Mouse (Mus musculus) forebrain, embryonic 16.5 days (tissue): ENCODE data around the gene Zranb3. TPM values are rescaled to one million over a fixed set of nuclear protein-coding genes. Genes with fewer than 3 reads are reported as not detected.
"Not testable (repeated sequence)": the region's sequence is repeated elsewhere in the genome, so short reads cannot be mapped to it uniquely, and the experiment has no call there.

Experiments used
- ATAC-seq: fragments of 200-750 bp; cut with Nextera tagmentation; 2 replicates; pipeline ENCODE4 v1.8.0; 2017; ENCODE audit warnings: mild to moderate bottlenecking, moderate library complexity
- H3K27ac ChIP-seq: fragments of 300-500 bp; sonication (generic); 2 replicates; pipeline ENCODE4 v1.5.1; 2014; ENCODE audit warnings: low read length, control low read depth
- H3K27me3 ChIP-seq: fragments of 300-500 bp; sonication (generic); replicated peaks from 2 replicates; pipeline ENCODE4 v1.6.1; 2014; ENCODE audit warnings: low read length; ENCODE audit not compliant: control insufficient read depth, insufficient read depth
- H3K36me3 ChIP-seq: fragments of 300-500 bp; sonication (generic); 2 replicates; pipeline ENCODE4 v1.6.1; 2014; ENCODE audit not compliant: control insufficient read depth, insufficient read depth
- H3K4me1 ChIP-seq: fragments of 300-500 bp; sonication (generic); replicated peaks from 2 replicates; pipeline ENCODE4 v1.6.1; 2014; ENCODE audit warnings: low read length; ENCODE audit not compliant: control insufficient read depth, insufficient read depth
- H3K4me2 ChIP-seq: fragments of 300-500 bp; sonication (generic); 2 replicates; pipeline ENCODE4 v1.6.1; 2014; ENCODE audit warnings: mild to moderate bottlenecking, low read length, control low read depth
- H3K4me3 ChIP-seq: fragments of 300-500 bp; sonication (generic); replicated peaks from 2 replicates; pipeline ENCODE4 v1.5.1; 2014; ENCODE audit warnings: mild to moderate bottlenecking, low read length, control low read depth
- H3K9ac ChIP-seq: fragments of 300-500 bp; sonication (generic); replicated peaks from 2 replicates; pipeline ENCODE4 v1.6.1; 2014; ENCODE audit warnings: low read depth, low read length, control low read depth
- H3K9me3 ChIP-seq: fragments of 300-500 bp; sonication (generic); 2 replicates; pipeline ENCODE4 v1.6.1; 2016; ENCODE audit warnings: low read length; ENCODE audit not compliant: control insufficient read depth
- WGBS: fragments of 180-500 bp; shearing (Covaris S2); extraction: QIAGEN DNeasy Blood & Tissue Kit; methylation state at CpG from one replicate; pipeline ENCODE4 v1.1.7; 2014; 5-methylcytosine and 5-hydroxymethylcytosine counted together
- polyA plus RNA-seq: library from polyadenylated mRNA; unstranded; fragments of >200 nt; fragmentation: Nextera tagmentation; extraction: Ambion mirVana; gene quantifications from 2 replicates; pipeline ENCODE4 v1.2.1, GENCODE M21; 2015

The Zranb3 gene
- polyA plus RNA-seq = 4.7 and 6.4 TPM in 2 replicates

DNA sequence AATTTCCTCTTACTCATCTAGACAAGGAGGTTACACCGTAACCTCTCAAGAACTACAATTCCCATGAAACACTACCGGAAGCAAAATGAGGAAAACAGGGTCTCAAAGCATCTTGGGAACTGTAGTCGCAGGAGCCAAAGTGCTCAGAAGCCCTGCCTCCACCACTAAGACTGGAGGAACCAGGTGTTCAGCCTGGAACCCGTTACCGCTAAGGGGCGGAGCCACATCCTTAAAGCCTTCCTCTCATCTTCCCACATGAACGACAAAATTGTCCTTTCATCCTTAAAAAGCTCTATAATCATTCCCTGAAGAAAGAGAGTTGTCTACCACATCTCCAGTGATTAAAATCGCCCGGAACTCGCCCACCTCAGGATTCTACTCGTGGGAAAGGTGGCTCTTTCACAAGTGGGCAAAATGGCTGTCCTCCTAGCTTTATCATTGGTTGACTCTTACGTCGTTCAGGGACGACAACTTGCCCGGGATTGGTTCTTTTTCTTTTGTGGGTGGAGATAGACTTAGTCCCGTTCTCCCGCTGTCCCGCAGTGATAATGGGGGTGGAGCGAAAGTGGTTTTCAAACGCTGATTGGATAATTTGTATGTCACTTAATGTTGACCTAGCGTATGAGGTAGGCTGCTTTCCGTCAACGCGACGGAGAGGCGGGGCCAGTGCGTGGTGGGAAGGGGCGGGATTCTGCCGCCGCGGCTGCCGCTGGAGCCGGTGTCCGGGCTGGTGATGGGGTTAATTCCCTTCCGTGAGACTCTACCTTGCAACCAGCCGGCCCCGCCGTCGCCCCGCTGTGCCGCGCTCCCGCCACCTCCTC is at the start of gene Zranb3, which contains the start of gene R3hdm1:
Zranb3 (minus strand) TSS at position 407 of the 821 bp plus-strand sequence.
R3hdm1 (plus strand) TSS at position 661 of the 821 bp plus-strand sequence.
- peak within 1 kb of the TSS; percentile 79 for H3K4me2 ChIP-seq
- under 1% methylated on average over 43 of the region's 43 CpGs for WGBS
- H3K27me3 ChIP-seq = no peaks in the 10 kb centered on the region

DNA sequence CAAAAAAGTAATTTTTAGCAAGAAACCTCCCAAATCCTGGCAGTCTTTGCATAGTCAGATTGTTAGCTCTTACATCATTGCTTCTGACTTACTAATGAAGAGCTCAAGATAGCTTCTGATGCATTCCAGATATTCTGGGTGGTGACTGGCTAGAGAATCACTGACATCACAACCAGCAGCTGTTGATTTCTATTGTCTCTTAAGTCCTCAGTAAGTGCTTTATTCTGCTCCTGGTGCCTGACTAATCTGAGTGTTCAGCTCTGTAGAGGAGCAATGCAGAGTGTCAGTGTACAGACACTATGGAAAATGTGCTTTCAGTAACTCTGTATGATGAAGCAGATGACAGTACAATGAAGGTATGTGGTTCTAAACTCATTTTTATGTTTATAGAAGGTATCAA is 38.9 kb upstream of the Zranb3 start:
- no peak overlapping the region for H3K4me2 ChIP-seq
- H3K4me1 ChIP-seq = 0 out of 2 replicates have a peak, but pooled peaks cover 2% of the 10 kb centered on the region
- no peak for ATAC-seq
- H3K27me3 ChIP-seq = no peaks in the 10 kb centered on the region
- H3K4me3 ChIP-seq = no peak overlapping the region
- H3K36me3 ChIP-seq = no peaks in the 10 kb centered on the region
- no peaks in the 10 kb centered on the region for H3K9me3 ChIP-seq
- H3K9ac ChIP-seq = no peak overlapping the region
- no peak overlapping the region for H3K27ac ChIP-seq

More for the DNA sequence above, at the start of gene Zranb3, which contains the start of gene R3hdm1:
- H3K9me3 ChIP-seq = no peaks in the 10 kb centered on the region
- peak within 1 kb of the TSS; percentile 96 for H3K27ac ChIP-seq
- H3K4me3 ChIP-seq = peak within 1 kb of the TSS; percentile 94
- peak within 1 kb of the TSS; percentile 94 for H3K9ac ChIP-seq
- H3K36me3 ChIP-seq = no peaks in the 10 kb centered on the region
- ATAC-seq = peak; percentile 95
- H3K4me1 ChIP-seq = peaks cover 12% of the 10 kb centered on the region

GRCm38 (mm10) chr1:128141039-128141438 is 38.2 kb upstream of the Zranb3 start:
- no peaks in the 10 kb centered on the region for H3K36me3 ChIP-seq
- H3K9ac ChIP-seq = no peak overlapping the region
- no peaks in the 10 kb centered on the region for H3K27me3 ChIP-seq
- no peak overlapping the region for H3K4me2 ChIP-seq
- no peak overlapping the region for H3K4me3 ChIP-seq
- 0 out of 2 replicates have a peak, but pooled peaks cover 2% of the 10 kb centered on the region for H3K4me1 ChIP-seq
- no peak overlapping the region for H3K27ac ChIP-seq
- ATAC-seq = peak; percentile 65
- no peaks in the 10 kb centered on the region for H3K9me3 ChIP-seq

DNA sequence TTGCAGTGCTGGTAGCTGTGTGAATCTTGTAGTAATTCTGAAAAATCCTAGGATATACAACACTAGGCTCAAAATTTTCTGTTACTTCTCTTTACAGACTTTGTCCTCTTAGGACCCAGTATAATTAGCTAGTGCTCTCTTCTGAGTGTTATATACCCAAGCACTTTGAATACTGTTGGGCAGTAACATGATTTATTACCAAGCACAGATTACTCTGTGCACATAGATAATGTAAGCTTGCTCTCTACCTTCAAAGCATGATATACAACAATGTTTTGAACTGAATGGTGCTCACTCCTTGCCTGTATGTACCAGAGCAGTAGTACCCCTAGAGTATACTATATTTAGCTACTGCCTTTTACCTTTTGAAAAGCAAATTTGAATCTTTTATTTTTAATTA is 33.4 kb upstream of the Zranb3 start:
- not testable (repeated sequence) for H3K36me3 ChIP-seq, H3K27me3 ChIP-seq, H3K4me1 ChIP-seq, H3K4me2 ChIP-seq, ATAC-seq, H3K9me3 ChIP-seq, H3K27ac ChIP-seq, H3K9ac ChIP-seq, H3K4me3 ChIP-seq

GRCm38 (mm10) chr1:128120913-128121627 is 18.2 kb upstream of the Zranb3 start:
- H3K27me3 ChIP-seq = no peaks in the 10 kb centered on the region
- no peak overlapping the region for H3K27ac ChIP-seq
- H3K9ac ChIP-seq = no peak overlapping the region
- no peak overlapping the region for H3K4me2 ChIP-seq
- no peaks in the 10 kb centered on the region for H3K36me3 ChIP-seq
- H3K4me3 ChIP-seq = no peak overlapping the region
- H3K9me3 ChIP-seq = no peaks in the 10 kb centered on the region
- H3K4me1 ChIP-seq = no peaks in the 10 kb centered on the region
- ATAC-seq = no peak
- WGBS = 95% methylated on average over 4 of the region's 4 CpGs

DNA sequence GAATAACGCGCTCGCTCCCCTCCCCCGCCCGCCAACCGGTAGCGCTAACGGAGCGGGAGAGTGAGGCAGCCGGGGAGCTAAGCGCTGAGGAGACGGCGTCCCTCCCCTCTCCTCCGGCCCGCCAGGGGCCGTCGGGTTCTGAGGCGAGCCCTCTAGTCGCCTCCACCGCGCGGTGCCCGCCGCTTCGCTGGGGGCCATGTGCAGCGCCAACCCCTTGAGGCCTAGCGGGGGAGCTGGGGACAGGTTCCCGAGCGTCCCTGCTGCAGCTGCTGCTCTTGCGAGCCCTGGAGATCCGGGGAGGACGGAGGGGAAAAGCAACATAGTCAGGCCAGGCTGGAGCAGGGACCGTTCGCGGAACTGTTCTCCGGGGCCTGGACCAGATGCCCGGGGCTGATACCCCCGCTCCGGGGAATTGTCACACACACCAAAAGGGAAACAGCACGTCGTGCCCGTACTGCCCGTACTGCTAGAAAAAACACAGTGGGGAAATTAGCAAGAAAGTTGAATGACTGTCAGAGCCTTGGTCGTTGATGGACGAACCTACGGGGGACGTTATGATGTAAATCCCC is 757 bp upstream of the Zranb3 start:
- H3K36me3 ChIP-seq = no peaks in the 10 kb centered on the region
- peak overlapping the region; percentile 94 for H3K27ac ChIP-seq
- H3K4me1 ChIP-seq = peaks cover 12% of the 10 kb centered on the region
- H3K9ac ChIP-seq = peak overlapping the region; percentile 94
- no peaks in the 10 kb centered on the region for H3K27me3 ChIP-seq
- peak overlapping the region; percentile 94 for H3K4me3 ChIP-seq
- H3K9me3 ChIP-seq = no peaks in the 10 kb centered on the region
- H3K4me2 ChIP-seq = peak overlapping the region; percentile 79
- peak; percentile 49 for ATAC-seq
- WGBS = under 1% methylated on average over 46 of the region's 47 CpGs

DNA sequence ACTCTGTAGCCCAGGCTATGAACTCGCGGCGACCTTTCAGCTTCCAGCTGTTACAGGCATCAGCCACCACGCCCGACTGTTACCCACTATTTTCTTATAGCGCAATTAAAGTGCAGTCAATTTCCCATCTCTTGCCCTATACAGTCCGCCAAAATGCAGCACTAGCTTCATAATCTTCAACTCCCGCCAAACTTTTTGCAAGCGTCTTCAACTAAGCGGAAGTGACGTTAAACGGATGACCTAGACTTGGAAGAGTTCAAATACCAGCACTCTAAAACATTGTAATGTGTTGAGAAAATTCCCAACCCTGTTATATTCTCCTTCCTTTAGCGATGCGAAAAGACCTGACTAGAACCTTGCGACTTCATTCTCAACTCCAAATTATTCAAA is 601 bp downstream of the Zranb3 start:
- peak; percentile 24 for ATAC-seq
- Histone ChIP-seq H3K4me1 (peaks cover 12% of the 10 kb centered on the region), H3K4me2 (peak overlapping the region; percentile 58), H3K9me3 (no peaks in the 10 kb centered on the region), H3K36me3 (no peaks in the 10 kb centered on the region), H3K9ac (0 out of 2 replicates have a peak overlapping the region, but pooled peaks have one; percentile 19), H3K4me3 (peak overlapping the region; percentile 69), H3K27me3 (no peaks in the 10 kb centered on the region), H3K27ac (peak overlapping the region; percentile 96; the same call in 1 of the 2 replicates)
- WGBS = under 1% methylated on average over 15 of the region's 15 CpGs

- no peaks in the 10 kb centered on the region for H3K9me3 ChIP-seq
- peaks cover 3% of the 10 kb centered on the region; the same call in 1 of the 2 replicates for H3K4me1 ChIP-seq
- H3K36me3 ChIP-seq = no peaks in the 10 kb centered on the region
- no peak overlapping the region for H3K9ac ChIP-seq
- no peak for ATAC-seq
- 92% methylated on average over 1 of the region's 1 CpGs for WGBS
- H3K27me3 ChIP-seq = no peaks in the 10 kb centered on the region
- no peak overlapping the region for H3K4me3 ChIP-seq
- H3K4me2 ChIP-seq = no peak overlapping the region
- H3K27ac ChIP-seq = no peak overlapping the region
These were observed 4.5 kb downstream of the Zranb3 start for GRCm38 (mm10) chr1:128098309-128098708.

DNA sequence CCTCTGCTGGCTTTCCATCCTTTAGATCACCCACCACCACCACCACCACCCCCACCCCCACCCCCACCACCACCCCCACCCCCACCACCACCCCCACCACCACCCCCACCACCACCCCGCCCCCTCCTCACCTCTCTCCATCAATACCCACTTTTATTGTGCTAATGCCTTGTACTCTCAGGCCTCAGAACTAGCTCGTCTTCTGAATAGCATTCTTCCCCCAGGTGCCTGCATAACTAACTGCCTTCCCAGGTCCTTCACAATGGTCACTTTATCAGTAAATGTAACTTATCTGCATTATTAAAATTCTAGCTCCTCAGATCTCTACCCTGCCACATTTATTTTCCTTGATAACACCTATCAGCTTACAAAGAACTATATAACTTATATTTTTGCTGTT is 8.2 kb downstream of the Zranb3 start:
- no peak for ATAC-seq
- Histone ChIP-seq H3K4me2 (no peak overlapping the region), H3K4me1 (no peaks in the 10 kb centered on the region), H3K27me3 (no peaks in the 10 kb centered on the region), H3K4me3 (no peak overlapping the region), H3K9me3 (no peaks in the 10 kb centered on the region), H3K36me3 (no peaks in the 10 kb centered on the region), H3K9ac (no peak overlapping the region), H3K27ac (no peak overlapping the region)
- 58% methylated on average over 2 of the region's 2 CpGs for WGBS
